Mouse (Mus musculus) stomach, postnatal 0 days (tissue): ENCODE measurements around the gene Hspb7. TPM values are rescaled to one million over a fixed set of nuclear protein-coding genes. Genes with fewer than 3 reads are reported as not detected.

ENCODE experiments used
- ATAC-seq: fragments of 200-750 bp; cut with Nextera tagmentation; 2 replicates; pipeline ENCODE4 v1.8.0; 2017; ENCODE audit not compliant: low FRiP score, low TSS enrichment
- DNase-seq: peaks from one replicate; pipeline ENCODE4 v3.0.0-alpha.2; 2016; ENCODE audit warnings: low spot score
- H3K27ac ChIP-seq: fragments of 300-500 bp; sonication (generic); replicated peaks from 2 replicates; pipeline ENCODE4 v1.5.1; 2014; ENCODE audit warnings: mild to moderate bottlenecking, control low read depth
- H3K27me3 ChIP-seq: fragments of 300-500 bp; sonication (generic); 2 replicates; pipeline ENCODE4 v1.6.1; 2014; ENCODE audit warnings: low read length; ENCODE audit not compliant: control insufficient read depth, insufficient read depth
- H3K36me3 ChIP-seq: fragments of 300-500 bp; sonication (generic); 2 replicates; pipeline ENCODE4 v1.6.1; 2014; ENCODE audit warnings: low read length, mixed read lengths; ENCODE audit not compliant: control insufficient read depth, insufficient read depth
- H3K4me1 ChIP-seq: fragments of 300-500 bp; sonication (generic); replicated peaks from 2 replicates; pipeline ENCODE4 v1.6.1; 2014; ENCODE audit warnings: antibody characterized with exemption; ENCODE audit not compliant: control insufficient read depth, insufficient read depth
- H3K4me2 ChIP-seq: fragments of 300-500 bp; sonication (generic); replicated peaks from 2 replicates; pipeline ENCODE4 v1.6.1; 2014; ENCODE audit warnings: low read depth, mild to moderate bottlenecking, control low read depth, moderate library complexity
- H3K4me3 ChIP-seq: fragments of 300-500 bp; sonication (generic); 2 replicates; pipeline ENCODE4 v1.5.1; 2014; ENCODE audit warnings: low read depth, low read length, control low read depth
- H3K9ac ChIP-seq: fragments of 300-500 bp; sonication (generic); 2 replicates; pipeline ENCODE4 v1.6.1; 2014; ENCODE audit warnings: mild to moderate bottlenecking, low read length, control low read depth, mixed read lengths
- H3K9me3 ChIP-seq: fragments of 300-500 bp; sonication (generic); 2 replicates; pipeline ENCODE4 v1.6.1; 2016; ENCODE audit warnings: low read length; ENCODE audit not compliant: control insufficient read depth
- CTCF ChIP-seq: IDR thresholded peaks from 2 replicates; pipeline ENCODE4 v1.5.1; 2016; ENCODE audit warnings: antibody characterized with exemption, low read depth, mild to moderate bottlenecking, moderate library complexity
- EP300 ChIP-seq: optimal IDR thresholded peaks from 2 replicates; pipeline ENCODE3; 2016; ENCODE audit warnings: antibody characterized with exemption
- WGBS: fragments of 180-500 bp; shearing (Covaris S2); extraction: QIAGEN DNeasy Blood & Tissue Kit; methylation state at CpG from one replicate; pipeline ENCODE4 v1.1.7; 2014; 5-methylcytosine and 5-hydroxymethylcytosine counted together
- polyA plus RNA-seq: library from polyadenylated mRNA; unstranded; fragments of >200 nt; fragmentation: Nextera tagmentation; extraction: Ambion mirVana; gene quantifications from 2 replicates; pipeline ENCODE4 v1.2.1, GENCODE M21; 2015

Gene Hspb7
- polyA plus RNA-seq, 1 experiment from 2014 or later = 2.3 TPM

DNA sequence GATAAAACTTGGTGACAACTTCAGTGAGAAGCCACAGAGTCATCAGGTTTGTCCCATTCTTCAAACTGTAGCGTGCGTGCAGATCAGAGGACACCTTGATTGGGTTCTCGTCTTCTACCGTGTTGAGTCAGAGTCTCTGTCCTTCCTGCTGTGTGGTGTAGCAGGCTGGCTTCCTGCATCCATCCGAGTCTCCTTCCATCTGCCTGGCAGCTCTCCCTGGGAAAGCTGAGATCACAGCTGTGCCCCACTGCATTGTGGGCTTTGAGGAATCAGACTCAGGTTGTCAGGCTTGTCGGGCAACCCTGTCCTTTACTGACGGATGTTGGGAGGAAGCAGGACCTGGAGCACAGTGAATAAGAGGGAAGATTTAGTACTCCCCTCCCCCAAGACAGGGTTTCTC lies 25.6 kb downstream of the Hspb7 start:
- Histone ChIP-seq H3K4me3 (no peak overlapping the region), H3K9me3 (no peaks in the 10 kb centered on the region), H3K27ac (0 out of 2 replicates have a peak overlapping the region, but pooled peaks have one; percentile 13), H3K36me3 (peaks cover 6% of the 10 kb centered on the region; the same call in 1 of the 2 replicates), H3K9ac (no peak overlapping the region), H3K27me3 (no peaks in the 10 kb centered on the region), H3K4me2 (0 out of 2 replicates have a peak overlapping the region, but pooled peaks have one; percentile 95), H3K4me1 (0 out of 2 replicates have a peak, but pooled peaks cover 4% of the 10 kb centered on the region)
- TF ChIP-seq EP300 = no peak
- no peak for TF ChIP-seq CTCF
- no peak for DNase-seq
- 65% methylated on average over 7 of the region's 7 CpGs for WGBS
- ATAC-seq = no peak

DNA sequence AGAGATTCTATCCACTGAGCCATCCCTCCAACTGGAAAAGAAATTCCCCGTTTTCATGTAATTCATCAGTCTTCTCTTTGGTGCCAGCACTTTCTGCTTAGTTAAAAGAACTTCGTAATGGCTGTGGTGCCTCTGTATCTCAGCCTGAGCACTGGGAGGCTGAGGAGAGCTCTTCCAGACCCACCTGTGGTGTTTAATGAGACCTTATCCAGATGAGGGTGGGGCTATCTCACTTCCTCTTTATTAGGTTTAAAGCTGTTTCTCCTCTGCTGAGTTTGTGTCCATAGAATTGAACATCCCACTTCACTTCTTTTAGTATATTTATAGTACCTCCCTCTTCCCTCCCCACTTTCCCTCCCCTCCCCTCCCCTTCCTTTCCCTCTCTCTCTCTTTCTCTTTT lies 30.7 kb downstream of the Hspb7 start:
- no peaks in the 10 kb centered on the region for H3K9me3 ChIP-seq
- no peak for DNase-seq
- H3K4me3 ChIP-seq = no peak overlapping the region
- no peaks in the 10 kb centered on the region for H3K27me3 ChIP-seq
- peaks cover 13% of the 10 kb centered on the region for H3K36me3 ChIP-seq
- TF ChIP-seq EP300 = no peak
- no peak for TF ChIP-seq CTCF
- no peaks in the 10 kb centered on the region for H3K4me1 ChIP-seq
- WGBS = 81% methylated on average over 2 of the region's 2 CpGs
- H3K4me2 ChIP-seq = no peak overlapping the region
- no peak overlapping the region for H3K27ac ChIP-seq
- H3K9ac ChIP-seq = no peak overlapping the region
- no peak for ATAC-seq

- WGBS = 87% methylated on average over 9 of the region's 9 CpGs
Measured at GRCm38 (mm10) chr4:141451916-141452450, 31.4 kb downstream of the Hspb7 start.

DNA sequence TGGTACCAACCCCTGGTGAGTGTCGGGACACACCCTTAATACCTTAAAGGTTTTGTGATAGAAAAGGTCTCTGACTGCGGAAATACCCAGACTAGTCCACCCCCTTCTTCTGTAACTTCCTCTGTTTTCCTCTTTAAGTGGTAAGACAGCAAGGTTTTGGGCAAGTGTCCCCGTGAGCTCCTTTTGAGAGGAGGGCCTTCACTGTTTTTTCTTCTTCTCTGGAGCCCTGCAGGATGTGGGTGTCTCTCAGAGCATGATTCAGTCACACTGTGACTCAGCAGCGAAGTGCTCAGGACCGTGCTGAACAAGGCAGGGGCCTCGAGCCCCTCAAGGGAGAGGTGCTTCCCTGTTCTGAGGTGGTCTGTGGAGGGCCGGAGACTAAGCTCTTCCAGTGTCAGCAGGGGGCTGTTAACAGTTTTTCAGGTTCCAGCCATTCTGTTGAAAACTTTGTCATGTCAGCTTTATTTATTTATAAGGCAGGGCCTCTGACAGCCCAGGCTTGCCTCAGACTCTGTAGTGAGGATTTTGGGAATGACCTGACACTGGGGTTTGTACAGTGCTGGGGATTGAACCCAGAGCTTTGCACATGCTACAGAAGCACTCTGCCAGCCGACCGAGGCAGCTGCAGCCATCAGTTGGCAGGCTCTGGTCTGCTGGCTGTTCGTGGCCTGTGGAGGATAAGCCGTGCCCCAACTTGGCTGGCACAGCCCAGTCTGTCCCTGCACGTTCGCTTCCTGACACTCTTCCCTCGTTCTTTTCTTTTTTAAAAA lies 34.2 kb downstream of the Hspb7 start:
- H3K27ac ChIP-seq = peak overlapping the region; percentile 77
- WGBS = 57% methylated on average over 14 of the region's 14 CpGs

More at GRCm38 (mm10) chr4:141451916-141452450, 31.4 kb downstream of the Hspb7 start:
- Histone ChIP-seq H3K9me3 (no peaks in the 10 kb centered on the region), H3K27me3 (no peaks in the 10 kb centered on the region), H3K4me3 (no peak overlapping the region), H3K36me3 (peaks cover 13% of the 10 kb centered on the region), H3K9ac (no peak overlapping the region), H3K4me1 (no peaks in the 10 kb centered on the region), H3K4me2 (no peak overlapping the region), H3K27ac (no peak overlapping the region)
- TF ChIP-seq EP300 (no peak), CTCF (no peak)
- ATAC-seq (no peak), DNase-seq (no peak)

GRCm38 (mm10) chr4:141455526-141455925 lies 34.9 kb downstream of the Hspb7 start:
- Histone ChIP-seq H3K4me2 (no peak overlapping the region), H3K9me3 (no peaks in the 10 kb centered on the region), H3K27me3 (no peaks in the 10 kb centered on the region), H3K27ac (peak overlapping the region; percentile 77; the same call in 1 of the 2 replicates), H3K9ac (no peak overlapping the region), H3K36me3 (peaks cover 6% of the 10 kb centered on the region), H3K4me3 (no peak overlapping the region), H3K4me1 (no peaks in the 10 kb centered on the region)
- ATAC-seq (no peak), DNase-seq (no peak)
- TF ChIP-seq EP300 (no peak), CTCF (no peak)
- WGBS = 65% methylated on average over 4 of the region's 4 CpGs

More for the DNA sequence above, 34.2 kb downstream of the Hspb7 start:
- no peak for ATAC-seq
- no peak overlapping the region for H3K4me2 ChIP-seq
- H3K9me3 ChIP-seq = no peaks in the 10 kb centered on the region
- no peak overlapping the region for H3K9ac ChIP-seq
- H3K4me1 ChIP-seq = no peaks in the 10 kb centered on the region
- DNase-seq = no peak
- H3K36me3 ChIP-seq = peaks cover 6% of the 10 kb centered on the region
- H3K4me3 ChIP-seq = no peak overlapping the region
- H3K27me3 ChIP-seq = no peaks in the 10 kb centered on the region
- TF ChIP-seq CTCF (no peak), EP300 (no peak)
